Mouse (Mus musculus) embryonic facial prominence, embryonic 14.5 days (tissue): ENCODE results near the gene Nfya. TPM values are rescaled to one million over a fixed set of nuclear protein-coding genes. Genes with fewer than 3 reads are reported as not detected.
A peak's percentile ranks its signal among the peaks of the same experiment; 100 is the strongest.

Experiments
- ATAC-seq: fragments of 200-750 bp; cut with Nextera tagmentation; 2 replicates; pipeline ENCODE4 v1.8.0; 2017; ENCODE audit warnings: low read depth, moderate number of reproducible peaks, moderate TSS enrichment
- DNase-seq: peaks from one replicate; pipeline ENCODE4 v3.0.0-alpha.2; 2015; ENCODE audit warnings: low spot score
- H3K27ac ChIP-seq: fragments of 300-500 bp; sonication (generic); replicated peaks from 2 replicates; pipeline ENCODE4 v1.5.1; 2014; ENCODE audit warnings: low read depth, mild to moderate bottlenecking, low read length, moderate library complexity
- H3K27me3 ChIP-seq: fragments of 300-500 bp; sonication (generic); replicated peaks from 2 replicates; pipeline ENCODE4 v1.6.1; 2014; ENCODE audit warnings: low read length; ENCODE audit not compliant: control insufficient read depth, insufficient read depth
- H3K36me3 ChIP-seq: fragments of 300-500 bp; sonication (generic); 2 replicates; pipeline ENCODE4 v1.6.1; 2014; ENCODE audit warnings: low read length, mixed read lengths; ENCODE audit not compliant: control insufficient read depth, insufficient read depth
- H3K4me1 ChIP-seq: fragments of 300-500 bp; sonication (generic); 2 replicates; pipeline ENCODE4 v1.6.1; 2014; ENCODE audit warnings: antibody characterized with exemption, low read length; ENCODE audit not compliant: control insufficient read depth, insufficient read depth
- H3K4me2 ChIP-seq: fragments of 300-500 bp; sonication (generic); 2 replicates; pipeline ENCODE4 v1.6.1; 2014; ENCODE audit warnings: low read depth, mild to moderate bottlenecking, low read length, moderate library complexity, mixed read lengths
- H3K4me3 ChIP-seq: fragments of 300-500 bp; sonication (generic); 2 replicates; pipeline ENCODE4 v1.5.1; 2014; ENCODE audit warnings: low read depth, mild to moderate bottlenecking, low read length
- H3K9ac ChIP-seq: fragments of 300-500 bp; sonication (generic); 2 replicates; pipeline ENCODE4 v1.6.1; 2014; ENCODE audit warnings: low read depth, mild to moderate bottlenecking, low read length, moderate library complexity, mixed read lengths
- H3K9me3 ChIP-seq: fragments of 300-500 bp; sonication (generic); 2 replicates; pipeline ENCODE4 v1.6.1; 2016; ENCODE audit warnings: low read length; ENCODE audit not compliant: control insufficient read depth
- WGBS: fragments of 180-500 bp; shearing (Covaris S2); extraction: QIAGEN DNeasy Blood & Tissue Kit; methylation state at CpG from one replicate; pipeline ENCODE4 v1.1.7; 2014; 5-methylcytosine and 5-hydroxymethylcytosine counted together
- polyA plus RNA-seq: library from polyadenylated mRNA; unstranded; fragments of >200 nt; fragmentation: Nextera tagmentation; extraction: Ambion mirVana; gene quantifications from 2 replicates; pipeline ENCODE4 v1.2.1, GENCODE M21; 2014

Nfya gene
- polyA plus RNA-seq, 1 experiment from 2014 or later = 16.2 TPM

DNA sequence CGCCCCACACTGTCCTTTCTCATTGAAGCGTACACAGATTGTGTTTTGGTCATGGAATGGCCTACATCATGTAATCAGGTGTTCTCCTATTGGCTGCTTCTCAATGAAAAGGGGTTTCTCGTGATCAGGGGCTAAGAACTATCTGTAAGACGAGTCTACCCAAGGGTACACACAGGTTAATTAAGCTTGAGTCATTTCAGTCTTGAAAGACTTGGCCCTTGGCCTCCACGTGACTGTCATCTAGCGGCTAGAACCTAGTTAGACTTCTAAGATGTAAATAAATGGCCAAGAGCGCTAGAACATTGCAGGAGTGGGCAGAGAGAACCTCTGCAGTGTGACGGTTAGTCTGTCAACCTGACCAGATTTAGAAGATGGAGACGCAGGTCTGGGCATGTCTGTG is 14.5 kb upstream of the Nfya start:
- Histone ChIP-seq H3K4me3 (no peak overlapping the region), H3K27ac (no peak overlapping the region), H3K9me3 (no peaks in the 10 kb centered on the region), H3K9ac (no peak overlapping the region), H3K27me3 (no peaks in the 10 kb centered on the region), H3K36me3 (no peaks in the 10 kb centered on the region), H3K4me2 (no peak overlapping the region), H3K4me1 (peaks cover 16% of the 10 kb centered on the region)
- ATAC-seq = no peak
- 78% methylated on average over 9 of the region's 9 CpGs for WGBS
- DNase-seq = no peak

- no peak for DNase-seq
- no peak for ATAC-seq
- no peak overlapping the region for H3K9ac ChIP-seq
- no peak overlapping the region for H3K4me3 ChIP-seq
- no peak overlapping the region for H3K27ac ChIP-seq
- peaks cover 16% of the 10 kb centered on the region; the same call in 1 of the 2 replicates for H3K36me3 ChIP-seq
- H3K4me1 ChIP-seq = no peaks in the 10 kb centered on the region
- H3K27me3 ChIP-seq = no peaks in the 10 kb centered on the region
- H3K9me3 ChIP-seq = no peaks in the 10 kb centered on the region
- no peak overlapping the region for H3K4me2 ChIP-seq
- 69% methylated on average over 2 of the region's 2 CpGs for WGBS
These were observed 9.9 kb upstream of the Nfya start for GRCm38 (mm10) chr17:48419571-48419970.

GRCm38 (mm10) chr17:48418781-48419180 is 9.1 kb upstream of the Nfya start:
- ATAC-seq (no peak), DNase-seq (no peak)
- Histone ChIP-seq H3K4me1 (no peaks in the 10 kb centered on the region), H3K4me3 (no peak overlapping the region), H3K27ac (no peak overlapping the region), H3K36me3 (peaks cover 17% of the 10 kb centered on the region; the same call in 1 of the 2 replicates), H3K9ac (no peak overlapping the region), H3K27me3 (no peaks in the 10 kb centered on the region), H3K4me2 (no peak overlapping the region), H3K9me3 (no peaks in the 10 kb centered on the region)
- WGBS = 75% methylated on average over 1 of the region's 1 CpGs

DNA sequence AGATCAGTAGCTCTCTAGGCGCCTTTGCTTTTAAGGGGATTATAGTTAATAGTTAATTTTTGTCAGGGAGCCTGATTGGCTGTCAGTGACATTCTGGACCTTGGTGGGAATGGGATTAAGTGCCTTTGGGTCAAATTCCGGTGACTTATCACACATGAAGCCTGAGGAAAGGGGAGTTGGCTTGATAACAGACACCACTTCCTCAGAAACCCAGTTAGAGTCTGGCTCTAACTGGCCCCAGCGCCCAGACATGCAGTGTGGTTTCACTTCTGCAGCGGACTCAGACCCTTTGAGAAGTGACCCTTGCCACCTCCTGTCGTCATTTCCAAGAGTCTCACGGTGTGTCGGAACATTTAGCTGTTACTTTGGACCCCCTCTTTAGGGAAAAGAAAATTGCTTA is 8.5 kb upstream of the Nfya start:
- Histone ChIP-seq H3K9me3 (no peaks in the 10 kb centered on the region), H3K36me3 (peaks cover 19% of the 10 kb centered on the region; the same call in 1 of the 2 replicates), H3K27me3 (no peaks in the 10 kb centered on the region), H3K4me1 (no peaks in the 10 kb centered on the region), H3K9ac (no peak overlapping the region), H3K27ac (no peak overlapping the region), H3K4me2 (no peak overlapping the region), H3K4me3 (no peak overlapping the region)
- DNase-seq (no peak), ATAC-seq (no peak)
- WGBS = 72% methylated on average over 7 of the region's 7 CpGs

DNA sequence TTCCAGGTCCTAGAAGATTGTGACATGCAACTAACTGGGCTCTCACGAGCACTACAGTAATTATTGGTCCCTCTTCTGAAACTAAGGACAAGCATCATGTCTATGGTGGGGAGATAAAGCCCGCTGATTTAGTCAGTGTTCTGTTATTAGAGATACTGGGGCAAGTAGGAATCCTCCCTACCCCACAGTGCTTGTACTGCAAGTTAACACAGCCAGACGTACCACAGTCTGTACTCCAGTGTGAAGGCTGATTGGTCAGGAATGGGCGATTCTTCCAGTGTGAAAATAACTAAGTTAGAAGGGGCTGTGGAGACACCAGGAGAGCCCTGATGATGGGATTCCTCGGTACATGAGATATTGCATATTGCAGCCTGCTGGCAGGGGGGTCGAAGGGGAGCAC is 7.8 kb upstream of the Nfya start:
- Histone ChIP-seq H3K9ac (no peak overlapping the region), H3K27me3 (no peaks in the 10 kb centered on the region), H3K4me3 (no peak overlapping the region), H3K4me2 (no peak overlapping the region), H3K4me1 (no peaks in the 10 kb centered on the region), H3K27ac (no peak overlapping the region), H3K36me3 (peaks cover 19% of the 10 kb centered on the region; the same call in 1 of the 2 replicates), H3K9me3 (no peaks in the 10 kb centered on the region)
- no peak for ATAC-seq
- no peak for DNase-seq
- 90% methylated on average over 6 of the region's 6 CpGs for WGBS

GRCm38 (mm10) chr17:48416425-48417195 is 6.9 kb upstream of the Nfya start:
- WGBS = 88% methylated on average over 14 of the region's 14 CpGs
- no peak overlapping the region for H3K4me3 ChIP-seq
- peak; percentile 74 for ATAC-seq

DNA sequence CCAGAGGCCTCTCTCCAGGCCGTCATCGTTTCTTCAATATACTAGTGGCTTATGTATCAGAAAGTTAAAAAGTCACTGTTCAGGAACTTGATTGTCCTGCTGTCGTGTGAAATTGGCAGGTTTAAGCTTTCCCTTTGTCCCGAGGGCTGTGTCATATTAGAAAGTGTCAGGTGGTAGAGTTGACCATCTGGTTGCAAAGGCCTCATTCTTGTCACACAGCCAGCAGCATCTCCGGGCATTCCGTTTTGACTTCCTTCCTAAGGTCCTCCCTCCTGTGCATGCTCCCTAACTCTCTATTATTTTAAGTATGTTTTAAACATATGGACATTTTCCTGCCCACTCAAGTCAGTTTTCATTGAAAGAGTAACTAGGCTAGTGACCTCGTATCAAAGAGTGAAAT is 6.3 kb upstream of the Nfya start:
- WGBS = 80% methylated on average over 7 of the region's 7 CpGs

More at GRCm38 (mm10) chr17:48416425-48417195, 6.9 kb upstream of the Nfya start:
- Histone ChIP-seq H3K4me2 (no peak overlapping the region), H3K27ac (no peak overlapping the region), H3K36me3 (peaks cover 19% of the 10 kb centered on the region; the same call in 1 of the 2 replicates), H3K9ac (no peak overlapping the region), H3K4me1 (peaks cover 4% of the 10 kb centered on the region; the same call in 1 of the 2 replicates), H3K27me3 (no peaks in the 10 kb centered on the region), H3K9me3 (no peaks in the 10 kb centered on the region)
- peak; percentile 83 for DNase-seq

DNA sequence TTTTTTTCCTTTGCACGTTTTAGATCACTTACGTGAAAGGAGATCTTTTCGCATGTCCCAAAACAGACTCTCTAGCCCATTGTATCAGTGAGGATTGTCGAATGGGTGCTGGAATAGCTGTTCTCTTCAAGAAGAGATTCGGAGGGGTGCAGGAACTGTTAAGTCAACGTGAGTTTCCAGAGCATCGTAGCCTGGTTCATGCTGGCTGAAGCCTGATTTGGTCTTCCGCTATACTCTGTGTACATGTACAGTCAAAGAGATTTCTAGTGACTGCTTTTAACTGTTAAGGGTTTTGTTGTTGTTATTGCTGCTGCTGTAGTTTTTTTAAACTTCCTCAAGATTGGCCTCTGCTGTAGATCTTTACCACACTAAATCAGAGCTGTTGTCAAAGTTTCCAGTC is 1.5 kb upstream of the Nfya start:
- H3K9me3 ChIP-seq = no peaks in the 10 kb centered on the region
- peaks cover 20% of the 10 kb centered on the region for H3K4me1 ChIP-seq
- no peak for DNase-seq
- no peak for ATAC-seq
- H3K4me2 ChIP-seq = peak overlapping the region; percentile 71
- H3K27ac ChIP-seq = peak overlapping the region; percentile 100; the same call in 1 of the 2 replicates
- H3K27me3 ChIP-seq = no peaks in the 10 kb centered on the region
- peak overlapping the region; percentile 97 for H3K4me3 ChIP-seq
- peaks cover 17% of the 10 kb centered on the region; the same call in 1 of the 2 replicates for H3K36me3 ChIP-seq
- WGBS = 43% methylated on average over 8 of the region's 8 CpGs
- H3K9ac ChIP-seq = peak overlapping the region; percentile 84

More for the DNA sequence above, 6.3 kb upstream of the Nfya start:
- DNase-seq (peak; percentile 30), ATAC-seq (no peak)
- peaks cover 9% of the 10 kb centered on the region; the same call in 1 of the 2 replicates for H3K4me1 ChIP-seq
- no peak overlapping the region for H3K4me2 ChIP-seq
- H3K27ac ChIP-seq = no peak overlapping the region
- H3K36me3 ChIP-seq = peaks cover 19% of the 10 kb centered on the region; the same call in 1 of the 2 replicates
- H3K9ac ChIP-seq = no peak overlapping the region
- no peaks in the 10 kb centered on the region for H3K9me3 ChIP-seq
- H3K27me3 ChIP-seq = no peaks in the 10 kb centered on the region
- no peak overlapping the region for H3K4me3 ChIP-seq
